Mouse (Mus musculus) urinary bladder, adult 2 months (tissue): ENCODE data around the gene Tm4sf19. TPM values are rescaled to one million over a fixed set of nuclear protein-coding genes. Genes with fewer than 3 reads are reported as not detected.

Experiments used
- DNase-seq: peaks from one replicate; pipeline ENCODE4 v3.0.0; 2022; ENCODE audit warnings: low spot score
- polyA plus RNA-seq: library from polyadenylated mRNA; depleted of rRNA; stranded (reverse); fragments of >200 nt; gene quantifications from 2 replicates; pipeline ENCODE4 v1.2.3, GENCODE M21; 2012; rRNA removed

Gene Tm4sf19
- polyA plus RNA-seq, result 0.06 and 0.12 TPM in 2 replicates

DNA sequence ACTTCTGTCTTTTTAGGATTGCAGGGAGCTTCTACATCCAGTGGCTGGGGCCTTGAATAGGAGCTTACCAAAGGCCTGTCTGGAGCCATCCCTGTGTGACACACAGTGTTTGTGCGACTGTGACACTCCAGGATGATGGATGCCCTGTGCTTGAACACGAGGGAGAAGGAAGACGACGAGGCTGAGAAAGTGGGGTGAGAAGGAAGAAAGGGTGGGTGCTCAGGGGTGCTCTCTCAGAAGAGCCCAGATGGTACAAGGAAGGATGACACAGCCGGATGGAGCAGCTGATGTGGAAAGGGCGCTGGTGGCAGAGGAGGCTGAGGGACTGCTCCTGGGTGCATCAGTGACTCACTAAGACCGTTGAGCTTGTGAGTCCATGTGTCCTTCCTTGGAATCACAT lies at the start of gene Tm4sf19:
Gene Tm4sf19, plus strand, starts transcription at position 240 of the 400 bp plus-strand sequence.
- no peak for DNase-seq

- DNase-seq, result no peak
Measured at GRCm38 (mm10) chr16:32350776-32351175, 49.5 kb upstream of the Tm4sf19 start.

DNA sequence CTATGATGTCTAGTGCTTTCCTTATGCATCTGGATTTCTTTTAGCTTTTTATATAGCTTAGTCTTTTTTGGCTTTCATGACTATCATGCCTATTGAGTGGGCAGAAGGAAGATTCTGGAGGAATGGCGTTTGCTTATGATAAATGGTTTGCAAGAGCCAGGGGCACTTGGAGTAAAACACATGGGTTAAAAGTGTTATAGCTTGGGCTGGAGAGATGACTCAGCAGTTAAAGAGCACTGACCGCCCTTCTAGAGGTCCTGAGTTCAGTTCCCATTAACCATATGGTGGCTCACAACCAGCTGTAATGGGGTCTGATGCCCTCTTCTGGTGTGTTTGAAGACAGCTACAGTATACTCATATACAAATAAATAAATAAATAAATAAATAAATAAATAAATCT lies 36.8 kb upstream of the Tm4sf19 start:
- DNase-seq, result no peak

- DNase-seq, result no peak
Measured at GRCm38 (mm10) chr16:32371351-32371750, 29.0 kb upstream of the Tm4sf19 start.

GRCm38 (mm10) chr16:32379575-32379974 lies 20.7 kb upstream of the Tm4sf19 start:
- DNase-seq, result no peak

GRCm38 (mm10) chr16:32382901-32383300 lies 17.4 kb upstream of the Tm4sf19 start:
- DNase-seq, result no peak

GRCm38 (mm10) chr16:32384885-32385284 lies 15.4 kb upstream of the Tm4sf19 start:
- no peak for DNase-seq

DNA sequence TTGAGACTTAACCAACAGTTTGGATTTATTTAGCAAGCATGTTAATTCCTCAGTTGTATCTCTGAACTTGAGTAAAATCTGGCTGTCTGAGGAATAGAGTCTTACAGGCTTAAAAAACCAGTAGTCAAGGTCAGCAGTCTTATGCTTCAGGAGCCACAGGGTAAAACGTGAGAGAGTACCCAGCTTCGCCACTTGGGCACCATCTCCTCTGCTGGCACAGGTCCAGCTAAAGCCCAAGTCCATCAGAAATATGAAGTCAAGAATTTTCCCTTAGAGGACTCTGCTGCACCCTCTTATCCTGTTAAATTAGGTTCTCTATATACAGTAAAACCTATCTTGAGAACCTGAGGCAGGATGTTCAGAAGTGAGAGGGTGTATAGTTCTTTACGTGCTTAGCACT lies 13.5 kb upstream of the Tm4sf19 start:
- no peak for DNase-seq

DNA sequence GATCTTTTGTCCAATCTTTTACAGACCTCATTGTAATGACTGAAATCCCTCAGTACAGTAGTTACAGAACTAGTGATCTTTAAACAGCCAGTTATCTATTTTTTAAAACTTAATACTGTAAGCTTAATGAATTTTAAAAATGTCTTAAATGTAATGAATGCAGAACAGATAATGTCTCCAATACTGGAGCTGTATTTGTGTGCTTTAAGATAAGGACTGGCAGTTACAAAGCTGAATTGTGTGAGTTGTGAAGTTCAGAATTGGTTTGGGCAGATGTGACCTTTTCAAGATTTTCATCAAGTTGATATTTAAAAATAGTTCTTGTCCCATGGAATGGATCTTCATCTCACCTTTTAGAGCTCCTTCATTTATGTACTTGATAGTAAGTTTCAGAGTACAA lies 11.3 kb upstream of the Tm4sf19 start:
- no peak for DNase-seq

- no peak for DNase-seq
Measured at GRCm38 (mm10) chr16:32389841-32390240, 10.5 kb upstream of the Tm4sf19 start.

- DNase-seq, result no peak
Measured at GRCm38 (mm10) chr16:32390882-32391281, 9.4 kb upstream of the Tm4sf19 start.

DNA sequence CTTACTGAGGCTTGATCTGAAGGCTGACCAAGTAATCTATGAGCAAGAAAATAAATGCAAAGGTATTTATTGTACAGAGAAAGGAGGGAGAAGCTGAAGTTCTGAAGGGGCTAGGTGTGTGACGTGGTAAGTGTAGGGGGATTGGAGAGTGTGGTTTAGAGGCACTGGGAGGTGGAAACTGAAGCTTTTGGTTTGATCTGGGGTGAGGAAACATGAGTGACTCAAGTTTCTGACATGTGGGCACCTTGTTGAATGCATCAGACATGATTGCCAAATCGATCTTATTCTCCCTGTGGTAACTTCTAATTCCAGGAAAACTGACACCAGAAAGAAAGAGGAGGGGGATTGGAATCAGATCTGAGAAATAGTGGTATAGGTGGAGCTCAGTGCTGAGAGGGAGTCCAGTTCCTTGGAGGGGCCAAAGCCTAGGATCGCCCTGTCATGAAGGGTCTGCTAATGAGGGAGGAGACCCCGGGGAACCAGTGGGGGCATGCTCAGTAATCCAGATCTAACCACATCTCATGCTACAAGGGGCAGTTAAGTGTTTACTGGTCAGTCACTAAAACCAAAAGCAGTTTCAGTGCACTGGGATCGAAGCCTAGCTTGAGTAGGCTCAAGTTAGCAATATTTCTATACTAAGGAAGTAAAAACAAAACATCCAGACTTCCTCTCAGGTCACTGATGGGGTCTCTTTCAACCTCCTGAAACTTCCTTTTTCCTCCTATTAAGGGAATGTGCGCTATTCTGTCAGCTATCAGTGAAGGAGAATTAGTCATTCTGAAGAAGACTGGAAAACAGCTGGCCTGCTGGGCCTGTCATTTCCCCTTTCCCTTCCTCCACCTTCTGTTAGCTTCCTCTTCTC lies 4.4 kb upstream of the Tm4sf19 start:
- no peak for DNase-seq

GRCm38 (mm10) chr16:32396541-32396835 lies 3.8 kb upstream of the Tm4sf19 start:
- no peak for DNase-seq

DNA sequence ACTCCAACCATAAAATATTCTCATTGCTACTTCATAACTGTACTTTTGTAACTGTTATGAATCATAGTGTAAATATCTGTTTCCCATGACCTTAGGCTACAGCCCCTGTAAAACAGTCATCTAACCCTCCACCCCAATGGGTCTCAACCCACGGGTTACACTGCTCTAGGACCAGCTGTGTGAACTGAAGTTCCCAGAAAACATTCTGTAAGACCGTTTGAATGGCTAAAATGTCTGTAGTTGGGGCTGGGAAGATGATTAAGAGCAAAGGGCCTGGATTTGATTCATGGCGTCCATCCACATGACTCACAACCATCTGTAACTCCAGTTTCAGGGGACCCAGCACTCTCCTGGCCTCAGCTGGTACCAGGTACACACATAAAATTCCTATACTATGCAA lies 2.1 kb upstream of the Tm4sf19 start:
- DNase-seq, result no peak

DNA sequence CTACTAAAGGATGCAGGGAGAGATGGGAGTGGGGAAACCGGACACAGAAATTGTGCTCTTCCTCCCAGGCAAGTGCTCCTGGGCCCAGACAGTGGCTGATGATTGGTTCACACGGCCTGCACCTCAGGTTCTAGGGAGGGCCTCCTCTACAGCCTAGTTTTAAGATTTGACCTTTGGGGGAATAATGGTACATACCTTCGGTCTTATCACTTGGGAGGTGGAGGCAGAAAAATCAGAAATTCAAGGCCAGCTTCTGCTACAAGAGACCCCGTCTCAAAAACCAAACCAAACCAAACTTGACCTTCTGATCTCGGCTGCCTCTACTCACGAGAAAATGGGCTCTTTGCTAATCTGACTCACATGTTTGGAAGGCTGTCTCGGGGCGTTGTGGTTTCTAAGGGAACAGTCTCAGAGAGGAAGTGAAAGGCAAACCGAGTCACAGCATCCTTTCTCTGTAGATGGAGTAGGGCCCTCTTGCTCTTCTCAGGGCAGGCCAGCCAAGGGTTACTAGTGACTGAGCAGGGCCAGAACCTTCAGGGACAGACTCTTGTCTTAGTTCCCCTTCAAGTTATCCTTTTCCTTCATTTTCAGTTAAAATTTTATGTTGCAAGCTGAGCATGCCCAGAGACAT lies 1.1 kb downstream of the Tm4sf19 start:
- no peak for DNase-seq

DNA sequence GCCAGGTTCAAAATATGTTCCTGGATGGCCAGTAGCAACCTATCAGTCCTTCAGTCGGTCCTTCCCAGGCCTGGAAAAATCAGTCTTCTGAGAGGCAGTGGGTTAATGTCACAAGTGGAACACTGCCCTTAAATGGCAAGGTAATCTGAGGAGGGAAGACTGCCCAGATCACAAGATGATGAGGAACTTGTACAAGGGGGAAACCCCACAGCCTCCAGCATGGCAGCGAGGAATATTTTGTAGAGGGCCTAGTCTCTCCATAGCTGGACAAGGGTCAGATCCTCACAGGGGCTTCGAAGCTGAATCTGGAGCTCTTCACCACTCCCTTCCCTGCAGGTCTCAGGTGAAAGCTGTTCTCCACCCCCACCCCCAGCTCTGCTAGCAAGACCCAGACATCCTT lies 2.5 kb downstream of the Tm4sf19 start:
- DNase-seq, result no peak

GRCm38 (mm10) chr16:32405716-32406115 lies 5.4 kb downstream of the Tm4sf19 start:
- DNase-seq, result no peak

DNA sequence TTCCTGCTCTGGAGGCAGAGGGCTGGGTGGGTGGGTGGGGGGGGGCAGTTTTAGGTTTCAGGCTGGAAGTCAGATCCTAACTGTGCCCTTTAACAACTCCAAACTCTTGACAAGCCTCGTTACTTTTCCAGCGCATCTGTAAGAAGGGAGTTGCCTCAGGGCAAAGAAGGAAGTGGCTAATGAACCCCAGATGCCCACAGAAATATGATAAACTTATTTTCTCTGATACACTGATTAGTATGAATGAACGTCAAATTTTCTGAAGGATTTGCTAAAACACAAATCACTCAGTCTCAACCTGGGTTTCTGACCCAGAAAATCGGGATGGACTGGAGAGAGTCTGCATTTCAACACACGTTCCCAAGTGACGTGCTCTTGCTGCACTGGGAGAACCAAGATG lies 6.4 kb downstream of the Tm4sf19 start:
- no peak for DNase-seq

- no peak for DNase-seq
Measured at GRCm38 (mm10) chr16:32407730-32408129, 7.4 kb downstream of the Tm4sf19 start.

DNA sequence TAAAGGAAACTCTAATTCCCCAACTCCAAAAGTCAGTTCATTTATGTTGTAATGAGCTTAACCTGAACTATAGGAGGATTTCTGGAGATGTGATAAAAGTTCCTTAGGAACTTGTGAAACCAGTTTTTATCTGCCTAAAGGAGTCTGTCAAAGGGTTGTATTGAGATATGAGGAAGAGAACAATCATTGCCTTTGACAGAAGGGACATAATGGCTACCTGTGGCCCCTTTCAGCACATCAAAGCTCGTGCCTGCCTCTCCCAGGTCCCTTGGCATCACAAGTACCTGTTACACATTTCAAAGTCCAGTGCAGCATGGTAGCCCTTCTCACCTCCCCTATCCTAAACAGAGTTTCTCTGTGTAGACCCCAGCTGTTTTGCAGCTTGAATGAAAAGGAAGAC lies 17.2 kb downstream of the Tm4sf19 start:
- no peak for DNase-seq

DNA sequence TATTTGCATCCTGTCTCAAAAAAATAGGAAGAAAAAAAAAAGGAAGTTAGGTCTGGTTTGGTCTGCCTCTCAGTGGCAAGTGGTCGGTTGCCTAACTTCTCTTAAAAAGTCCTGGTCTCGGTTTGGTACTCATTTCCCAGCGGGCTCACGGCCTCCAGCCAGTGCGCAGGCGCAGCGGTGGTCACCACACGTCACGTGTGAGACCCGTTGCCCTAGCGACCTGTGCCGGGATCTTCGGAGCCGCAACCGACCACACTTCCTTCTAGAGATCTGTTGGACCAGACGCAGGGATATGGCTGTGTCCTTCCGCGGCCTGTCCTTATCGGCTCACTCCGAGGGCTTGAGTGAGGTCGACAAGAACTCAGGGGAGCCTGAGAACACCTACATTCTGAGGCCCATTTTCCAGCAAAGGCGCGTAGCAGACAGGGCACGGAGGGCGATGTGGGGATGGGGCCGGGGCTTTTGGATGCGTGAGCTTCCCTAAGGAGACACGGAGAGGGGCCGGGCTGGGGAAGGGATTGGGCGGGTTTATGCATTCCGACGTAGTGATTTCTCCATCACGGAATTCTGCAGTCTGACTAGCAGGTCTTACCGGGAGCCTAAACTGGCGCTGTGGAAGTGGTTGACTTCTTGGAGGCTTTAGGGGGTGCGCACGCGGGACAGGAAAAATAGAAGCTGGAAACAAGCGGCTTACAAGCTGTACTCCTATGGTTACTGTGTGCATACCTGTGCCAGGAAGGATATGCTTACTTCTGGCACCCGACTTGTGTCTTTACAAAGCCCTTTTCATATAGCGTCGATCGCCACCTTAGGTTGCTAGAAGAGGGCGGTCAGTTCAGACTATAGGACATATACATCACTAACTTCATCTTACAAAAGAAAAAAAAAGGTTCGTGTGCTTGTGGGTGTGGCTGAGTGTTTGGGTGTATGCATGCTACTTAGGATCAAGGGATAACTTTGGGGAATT lies 19.5 kb downstream of the Tm4sf19 start, which contains the start of gene Tctex1d2:
Gene Tctex1d2, plus strand, starts transcription at position 186 of the 967 bp plus-strand sequence.
- peak; percentile 79 for DNase-seq

DNA sequence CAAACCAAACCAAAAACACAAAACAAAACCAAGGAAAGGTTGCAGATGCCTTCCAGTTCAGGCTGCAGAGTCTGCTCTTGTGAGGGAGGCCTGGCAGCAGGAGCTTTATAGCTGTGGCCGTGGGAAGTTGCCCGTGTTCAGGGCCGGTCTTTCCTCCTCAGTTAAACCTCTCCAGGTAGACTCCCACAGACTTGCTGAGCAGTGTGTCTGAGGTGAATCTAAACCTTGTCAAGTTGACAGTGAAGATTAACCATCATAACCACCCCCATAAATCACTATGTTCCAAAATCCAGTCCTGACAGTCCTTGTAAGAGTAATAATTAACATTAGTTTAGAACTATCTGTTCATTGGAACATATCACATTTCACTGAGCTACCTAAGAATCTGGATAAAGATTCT lies 27.2 kb downstream of the Tm4sf19 start:
- DNase-seq, result no peak
